Mouse (Mus musculus): ENCODE data around the gene Ece2.

DNA sequence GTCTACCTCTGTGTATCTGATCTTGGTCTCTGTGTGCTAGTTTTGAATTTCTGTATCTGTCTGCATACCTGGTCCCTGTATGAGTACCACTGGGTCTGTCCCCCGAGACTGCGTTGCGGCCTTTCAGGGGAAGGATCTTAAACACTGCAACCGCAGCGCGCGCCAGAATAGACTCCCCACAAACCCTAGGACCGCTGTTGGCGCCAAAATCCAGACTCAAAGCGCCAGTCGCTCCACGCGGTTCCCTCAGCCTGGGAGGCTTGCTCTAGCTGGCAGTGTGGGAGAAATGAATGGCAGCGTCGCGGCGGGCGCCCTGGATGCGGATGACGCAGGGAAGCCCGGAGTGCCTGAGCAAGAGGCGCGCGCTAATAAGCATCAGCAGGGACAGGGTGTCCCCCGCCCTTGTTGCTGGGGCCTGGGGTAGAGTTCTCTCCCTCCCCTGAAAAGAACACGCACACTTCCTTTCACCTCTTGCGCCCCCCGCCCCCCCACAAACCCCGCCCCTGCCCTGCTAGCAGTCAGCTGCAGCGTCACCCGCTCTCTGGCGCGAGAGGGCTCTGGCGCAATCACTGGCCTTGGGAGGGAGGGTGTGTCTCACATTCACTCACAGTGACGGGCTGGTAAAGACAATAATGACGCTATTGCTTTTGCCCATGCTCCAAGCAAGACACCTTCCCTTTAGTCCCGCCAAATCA lies 7.5 kb upstream of the Ece2 start:
- TF ChIP-seq CTCF (IDR thresholded peaks at IDR 0.05; ENCODE audit: low read depth) (no peak), EP300 (IDR thresholded peaks at IDR 0.05; ENCODE audit: low read depth) (no peak)
